Mouse (Mus musculus) natural killer cell, adult 2 months (primary cell): ENCODE measurements around the gene Zfp692.
"Not testable (repeated sequence)": the region's sequence is repeated elsewhere in the genome, so short reads cannot be mapped to it uniquely, and the experiment has no call there.

ENCODE experiments used
- DNase-seq, 2 experiments: peaks; one replicate each; pipeline ENCODE4 v3.0.0; 2022; ENCODE audit warnings: low spot score in 2 of 2

The Zfp692 gene

GRCm38 (mm10) chr11:58354927-58355326 lies 48.1 kb downstream of the Zfp692 start:
- no peak for DNase-seq

- DNase-seq, result no peak
Observed at GRCm38 (mm10) chr11:58357042-58357441, 50.2 kb downstream of the Zfp692 start.

GRCm38 (mm10) chr11:58357844-58358534 lies 51.1 kb downstream of the Zfp692 start:
- DNase-seq, result no peak

GRCm38 (mm10) chr11:58362562-58362961 lies 55.7 kb downstream of the Zfp692 start:
- DNase-seq, result not testable (repeated sequence)
